15 mouse cellular contexts compared by ENCODE assay signal in genomic region chr2:159004417-159004816, GRCm38 (mm10).
A peak's percentile ranks its signal among the peaks of the same experiment; 100 is the strongest.
DNase-seq lines count a peak whose midpoint lies in the region; ATAC-seq and TF ChIP-seq lines count a peak whose summit lies in the region.
"Had no signal": no experiment of that assay in that cellular context is flagged by ENCODE, and none has a peak within 500 bp of the region (broad histone marks: within the 10 kb centered on the region; RNA-seq: fewer than 3 reads in every experiment).

No protein-coding gene starts in this region.

- ATAC-seq in hindbrain, embryonic 11.5 days (ENCODE audit: low FRiP score), result no peak
- ATAC-seq in hindbrain, embryonic 12.5 days (ENCODE audit: low FRiP score), result 0 out of 2 replicates have a peak, but pooled peaks have one; percentile 38
- ATAC-seq in midbrain, embryonic 11.5 days (ENCODE audit: low FRiP score), result no peak
- ATAC-seq in heart, embryonic 12.5 days (ENCODE audit: insufficient number of reproducible peaks, low FRiP score), result no peak
- ATAC-seq: intestine, embryonic 16.5 days had no signal

- DNase-seq in hindbrain, embryonic 10.5 days (ENCODE audit: low spot score), result no peak
- DNase-seq in hindbrain, embryonic 11.5 days (ENCODE audit: low spot score), result no peak
- peak; percentile 90 for DNase-seq in brain, embryonic 14.5 days (ENCODE audit: low read depth)
- DNase-seq in midbrain, embryonic 11.5 days (ENCODE audit: low spot score, missing footprints), result no peak
- DNase-seq in thymus, adult 18-20 months, result no peak
- DNase-seq in ovary, adult 18-20 months (ENCODE audit: low spot score), result no peak
- DNase-seq: adrenal gland, postnatal 36 days; cerebellum, adult 8-10 months; gastrocnemius, postnatal 10 days; thymus, postnatal 4 days had no signal

- TF ChIP-seq CTCF in brain, embryonic 14.5 days (IDR thresholded peaks at IDR 0.05; ENCODE audit: borderline replicate concordance, extremely low read depth, insufficient read depth, insufficient read length), result 0 out of 2 replicates have a peak, but pooled peaks have one; percentile 0

- H3K36me3 ChIP-seq in hindbrain, embryonic 10.5 days, result no peaks in the 10 kb centered on the region
- no peaks in the 10 kb centered on the region for H3K36me3 ChIP-seq in hindbrain, embryonic 11.5 days (ENCODE audit: control insufficient read depth, insufficient read depth, low read length)
- no peaks in the 10 kb centered on the region for H3K36me3 ChIP-seq in hindbrain, embryonic 12.5 days
- H3K36me3 ChIP-seq in midbrain, embryonic 11.5 days (ENCODE audit: control insufficient read depth, insufficient read depth, low read length), result no peaks in the 10 kb centered on the region
- H3K36me3 ChIP-seq in heart, embryonic 12.5 days, result no peaks in the 10 kb centered on the region
- H3K36me3 ChIP-seq: heart, embryonic 15.5 days had no signal

- TF ChIP-seq POLR2A in brain, embryonic 14.5 days (IDR thresholded peaks at IDR 0.05; ENCODE audit: borderline replicate concordance, extremely low read depth, insufficient read depth, insufficient read length, poor library complexity, severe bottlenecking), result no peak

- 76% methylated on average over 9 of the region's 9 CpGs for WGBS in hindbrain, embryonic 10.5 days
- WGBS in hindbrain, embryonic 11.5 days, result 77% methylated on average over 9 of the region's 9 CpGs
- 64% methylated on average over 9 of the region's 9 CpGs for WGBS in hindbrain, embryonic 12.5 days
- WGBS in midbrain, embryonic 11.5 days, result 81% methylated on average over 9 of the region's 9 CpGs
- 75% methylated on average over 9 of the region's 9 CpGs for WGBS in heart, embryonic 12.5 days

- peaks cover 12% of the 10 kb centered on the region for H3K27me3 ChIP-seq in hindbrain, embryonic 10.5 days (ENCODE audit: insufficient read depth, poor library complexity, severe bottlenecking)
- H3K27me3 ChIP-seq in hindbrain, embryonic 11.5 days (ENCODE audit: control insufficient read depth, insufficient read depth, low read length), result peaks cover 2% of the 10 kb centered on the region; the same call in 1 of the 2 replicates
- H3K27me3 ChIP-seq in hindbrain, embryonic 12.5 days, result no peaks in the 10 kb centered on the region; the same call in 1 of the 2 replicates
- H3K27me3 ChIP-seq in midbrain, embryonic 11.5 days (ENCODE audit: control insufficient read depth, insufficient read depth, low read length), result no peaks in the 10 kb centered on the region
- no peaks in the 10 kb centered on the region; the same call in 1 of the 2 replicates for H3K27me3 ChIP-seq in heart, embryonic 12.5 days (replicated peaks)
- H3K27me3 ChIP-seq: heart, embryonic 15.5 days had no signal

- H3K9ac ChIP-seq in hindbrain, embryonic 11.5 days (ENCODE audit: low read depth, low read length), result no peak overlapping the region
- H3K9ac ChIP-seq in hindbrain, embryonic 12.5 days, result no peak overlapping the region
- no peak overlapping the region for H3K9ac ChIP-seq in midbrain, embryonic 11.5 days (ENCODE audit: low read length)
- H3K9ac ChIP-seq in heart, embryonic 12.5 days, result no peak overlapping the region
- H3K9ac ChIP-seq: heart, embryonic 15.5 days had no signal

- no peaks in the 10 kb centered on the region for H3K9me3 ChIP-seq in hindbrain, embryonic 10.5 days
- no peaks in the 10 kb centered on the region for H3K9me3 ChIP-seq in hindbrain, embryonic 11.5 days (ENCODE audit: control insufficient read depth, low read length)
- no peaks in the 10 kb centered on the region for H3K9me3 ChIP-seq in hindbrain, embryonic 12.5 days (replicated peaks)
- H3K9me3 ChIP-seq in midbrain, embryonic 11.5 days (ENCODE audit: control insufficient read depth, low read length), result no peaks in the 10 kb centered on the region
- H3K9me3 ChIP-seq in heart, embryonic 12.5 days (replicated peaks), result no peaks in the 10 kb centered on the region
- H3K9me3 ChIP-seq: heart, embryonic 15.5 days had no signal

- H3K27ac ChIP-seq in hindbrain, embryonic 10.5 days, result peak overlapping the region; percentile 40; the same call in 1 of the 2 replicates
- H3K27ac ChIP-seq in hindbrain, embryonic 11.5 days (ENCODE audit: low read depth, low read length), result no peak overlapping the region
- H3K27ac ChIP-seq in hindbrain, embryonic 12.5 days, result no peak overlapping the region
- H3K27ac ChIP-seq in midbrain, embryonic 11.5 days (ENCODE audit: low read depth, low read length), result peak overlapping the region; percentile 3; the same call in 1 of the 2 replicates
- H3K27ac ChIP-seq in heart, embryonic 12.5 days (ENCODE audit: poor library complexity, severe bottlenecking), result no peak overlapping the region
- H3K27ac ChIP-seq: heart, embryonic 15.5 days had no signal

- H3K4me2 ChIP-seq in hindbrain, embryonic 11.5 days (replicated peaks; ENCODE audit: low read depth, low read length), result no peak overlapping the region
- H3K4me2 ChIP-seq in hindbrain, embryonic 12.5 days (replicated peaks), result no peak overlapping the region
- H3K4me2 ChIP-seq in midbrain, embryonic 11.5 days, result no peak overlapping the region
- H3K4me2 ChIP-seq in heart, embryonic 12.5 days, result no peak overlapping the region
- H3K4me2 ChIP-seq: heart, embryonic 15.5 days; liver, embryonic 11.5 days had no signal

- peaks cover 27% of the 10 kb centered on the region for H3K4me1 ChIP-seq in hindbrain, embryonic 10.5 days (replicated peaks)
- H3K4me1 ChIP-seq in hindbrain, embryonic 11.5 days (replicated peaks; ENCODE audit: control insufficient read depth, insufficient read depth, low read length), result peaks cover 3% of the 10 kb centered on the region; the same call in 1 of the 2 replicates
- H3K4me1 ChIP-seq in hindbrain, embryonic 12.5 days, result peaks cover 15% of the 10 kb centered on the region
- H3K4me1 ChIP-seq in midbrain, embryonic 11.5 days (ENCODE audit: control insufficient read depth, insufficient read depth, low read length), result peaks cover 10% of the 10 kb centered on the region
- H3K4me1 ChIP-seq in heart, embryonic 12.5 days (replicated peaks), result no peaks in the 10 kb centered on the region
- H3K4me1 ChIP-seq: heart, embryonic 15.5 days had no signal

- no peak overlapping the region for H3K4me3 ChIP-seq in hindbrain, embryonic 10.5 days
- no peak overlapping the region for H3K4me3 ChIP-seq in hindbrain, embryonic 11.5 days (ENCODE audit: low read depth, low read length)
- H3K4me3 ChIP-seq in hindbrain, embryonic 12.5 days, result no peak overlapping the region
- H3K4me3 ChIP-seq in midbrain, embryonic 11.5 days (ENCODE audit: low read depth, low read length), result no peak overlapping the region
- no peak overlapping the region for H3K4me3 ChIP-seq in heart, embryonic 12.5 days
- H3K4me3 ChIP-seq: heart, embryonic 15.5 days had no signal

Comparison
In these comparisons a context has a peak if more than half of its experiments do, and no peak if none do; other contexts are left out.
1. H3K27ac ChIP-seq: peak in hindbrain, embryonic 10.5 days (single experiment) and midbrain, embryonic 11.5 days (single experiment); none in hindbrain, embryonic 11.5 days (single experiment), hindbrain, embryonic 12.5 days (single experiment) and heart, embryonic 12.5 days (single experiment).